Comparison of ENCODE assay signal across 9 mouse cellular contexts in genomic region chr4:53632011-53632349, GRCm38 (mm10). TPM values are rescaled to one million over a fixed set of nuclear protein-coding genes. Genes with fewer than 3 reads are reported as not detected.
DNase-seq lines count a peak whose midpoint lies in the region; ATAC-seq lines count a peak whose summit lies in the region.
"Had no signal": no experiment of that assay in that cellular context is flagged by ENCODE, and none has a peak within 500 bp of the region (broad histone marks: within the 10 kb centered on the region; RNA-seq: fewer than 3 reads in every experiment).

No protein-coding gene starts in this region.

- H3K36me3 ChIP-seq in intestine, embryonic 15.5 days, result no peaks in the 10 kb centered on the region
- no peaks in the 10 kb centered on the region for H3K36me3 ChIP-seq in midbrain, embryonic 16.5 days (ENCODE audit: control insufficient read depth, insufficient read depth, low read length)

- peak overlapping the region; percentile 64 for H3K4me3 ChIP-seq in intestine, embryonic 15.5 days (replicated peaks)
- H3K4me3 ChIP-seq in midbrain, embryonic 16.5 days (ENCODE audit: low read depth, low read length), result peak overlapping the region; percentile 86

- H3K4me2 ChIP-seq in intestine, embryonic 15.5 days (replicated peaks), result peak overlapping the region; percentile 79
- H3K4me2 ChIP-seq in midbrain, embryonic 16.5 days (ENCODE audit: low read length), result peak overlapping the region; percentile 76

- 1% methylated on average over 5 of the region's 5 CpGs for WGBS in intestine, embryonic 15.5 days
- 2% methylated on average over 5 of the region's 5 CpGs for WGBS in midbrain, embryonic 16.5 days

- DNase-seq in kidney, adult 9 months, result peak; percentile 17
- DNase-seq in kidney, postnatal 36 days, result no peak
- peak; percentile 8 for DNase-seq in c-Kit-positive CD71-negative TER-119-negative erythroid progenitor cells, embryonic 14.5 days (ENCODE audit: low read depth)
- DNase-seq in right cerebral cortex, postnatal 25 days, result no peak
- DNase-seq in cerebellum, adult 11-12 months, result no peak
- no peak for DNase-seq in right cerebral cortex, adult 2 months (ENCODE audit: low spot score in 2 of 2)

- ATAC-seq in intestine, embryonic 15.5 days, result no peak
- ATAC-seq in midbrain, embryonic 16.5 days, result no peak

- H3K4me1 ChIP-seq in intestine, embryonic 15.5 days (replicated peaks), result peaks cover 8% of the 10 kb centered on the region; the same call in 1 of the 2 replicates
- peaks cover 38% of the 10 kb centered on the region for H3K4me1 ChIP-seq in midbrain, embryonic 16.5 days (ENCODE audit: control insufficient read depth, insufficient read depth, low read length)

- no peaks in the 10 kb centered on the region for H3K9me3 ChIP-seq in intestine, embryonic 15.5 days
- no peaks in the 10 kb centered on the region for H3K9me3 ChIP-seq in midbrain, embryonic 16.5 days (replicated peaks; ENCODE audit: control insufficient read depth, low read length, poor library complexity, severe bottlenecking)

- no peaks in the 10 kb centered on the region for H3K27me3 ChIP-seq in intestine, embryonic 15.5 days (replicated peaks)
- no peaks in the 10 kb centered on the region for H3K27me3 ChIP-seq in midbrain, embryonic 16.5 days (ENCODE audit: control insufficient read depth, insufficient read depth, low read depth, low read length)
- H3K27me3 ChIP-seq: Patski had no signal

- peak overlapping the region; percentile 68 for H3K9ac ChIP-seq in intestine, embryonic 15.5 days
- H3K9ac ChIP-seq in midbrain, embryonic 16.5 days (ENCODE audit: low read depth, low read length), result peak overlapping the region; percentile 88

- peak overlapping the region; percentile 79 for H3K27ac ChIP-seq in intestine, embryonic 15.5 days
- peak overlapping the region; percentile 96 for H3K27ac ChIP-seq in midbrain, embryonic 16.5 days (ENCODE audit: low read length)

RNA-seq across cellular contexts. Expression of gene Fsd1l, which starts 0.7 kb away (rescaled TPM):
- 11.9 and 15.0 TPM in 2 replicates for polyA plus RNA-seq in intestine, embryonic 15.5 days (2015; fragmentation: Nextera tagmentation; extraction: Ambion mirVana)
- polyA plus RNA-seq in midbrain, embryonic 16.5 days (2015; fragmentation: Nextera tagmentation; extraction: Ambion mirVana), result 35.9 and 39.8 TPM in 2 replicates

Comparison
In these comparisons a context has a peak if more than half of its experiments do, and no peak if none do; other contexts are left out.
1. DNase-seq: peak in kidney, adult 9 months (single experiment) and c-Kit-positive CD71-negative TER-119-negative erythroid progenitor cells, embryonic 14.5 days (single experiment); none in kidney, postnatal 36 days (0 of 2), right cerebral cortex, postnatal 25 days (single experiment), cerebellum, adult 11-12 months (single experiment) and right cerebral cortex, adult 2 months (0 of 2).